Mouse (Mus musculus) forebrain, embryonic 16.5 days (tissue): ENCODE results near the gene Agmat. TPM values are rescaled to one million over a fixed set of nuclear protein-coding genes. Genes with fewer than 3 reads are reported as not detected.

Experiments used
- ATAC-seq: fragments of 200-750 bp; cut with Nextera tagmentation; 2 replicates; pipeline ENCODE4 v1.8.0; 2017; ENCODE audit warnings: mild to moderate bottlenecking, moderate library complexity
- H3K27ac ChIP-seq: fragments of 300-500 bp; sonication (generic); 2 replicates; pipeline ENCODE4 v1.5.1; 2014; ENCODE audit warnings: low read length, control low read depth
- H3K27me3 ChIP-seq: fragments of 300-500 bp; sonication (generic); replicated peaks from 2 replicates; pipeline ENCODE4 v1.6.1; 2014; ENCODE audit warnings: low read length; ENCODE audit not compliant: control insufficient read depth, insufficient read depth
- H3K36me3 ChIP-seq: fragments of 300-500 bp; sonication (generic); 2 replicates; pipeline ENCODE4 v1.6.1; 2014; ENCODE audit not compliant: control insufficient read depth, insufficient read depth
- H3K4me1 ChIP-seq: fragments of 300-500 bp; sonication (generic); replicated peaks from 2 replicates; pipeline ENCODE4 v1.6.1; 2014; ENCODE audit warnings: low read length; ENCODE audit not compliant: control insufficient read depth, insufficient read depth
- H3K4me2 ChIP-seq: fragments of 300-500 bp; sonication (generic); 2 replicates; pipeline ENCODE4 v1.6.1; 2014; ENCODE audit warnings: mild to moderate bottlenecking, low read length, control low read depth
- H3K4me3 ChIP-seq: fragments of 300-500 bp; sonication (generic); replicated peaks from 2 replicates; pipeline ENCODE4 v1.5.1; 2014; ENCODE audit warnings: mild to moderate bottlenecking, low read length, control low read depth
- H3K9ac ChIP-seq: fragments of 300-500 bp; sonication (generic); replicated peaks from 2 replicates; pipeline ENCODE4 v1.6.1; 2014; ENCODE audit warnings: low read depth, low read length, control low read depth
- H3K9me3 ChIP-seq: fragments of 300-500 bp; sonication (generic); 2 replicates; pipeline ENCODE4 v1.6.1; 2016; ENCODE audit warnings: low read length; ENCODE audit not compliant: control insufficient read depth
- WGBS: fragments of 180-500 bp; shearing (Covaris S2); extraction: QIAGEN DNeasy Blood & Tissue Kit; methylation state at CpG from one replicate; pipeline ENCODE4 v1.1.7; 2014; 5-methylcytosine and 5-hydroxymethylcytosine counted together
- polyA plus RNA-seq: library from polyadenylated mRNA; unstranded; fragments of >200 nt; fragmentation: Nextera tagmentation; extraction: Ambion mirVana; gene quantifications from 2 replicates; pipeline ENCODE4 v1.2.1, GENCODE M21; 2015

Agmat gene
- polyA plus RNA-seq: not detected in 2 replicates

- H3K36me3 ChIP-seq: no peaks in the 10 kb centered on the region
- no peaks in the 10 kb centered on the region for H3K9me3 ChIP-seq
- no peak within 1 kb of the TSS for H3K4me3 ChIP-seq
- no peak within 1 kb of the TSS for H3K4me2 ChIP-seq
- no peaks in the 10 kb centered on the region for H3K4me1 ChIP-seq
- WGBS: 22% methylated on average over 25 of the region's 25 CpGs
- no peaks in the 10 kb centered on the region for H3K27me3 ChIP-seq
- no peak within 1 kb of the TSS for H3K27ac ChIP-seq
- H3K9ac ChIP-seq: no peak within 1 kb of the TSS
- no peak for ATAC-seq
Observed at GRCm38 (mm10) chr4:141746578-141747346, at the start of gene Agmat. Gene Agmat, plus strand, starts transcription at chr4:141746672.

- ATAC-seq: no peak
- H3K27me3 ChIP-seq: no peaks in the 10 kb centered on the region
- H3K4me3 ChIP-seq: no peak overlapping the region
- peak overlapping the region; percentile 3 for H3K27ac ChIP-seq
- H3K9ac ChIP-seq: no peak overlapping the region
- no peaks in the 10 kb centered on the region for H3K9me3 ChIP-seq
- no peaks in the 10 kb centered on the region for H3K4me1 ChIP-seq
- H3K4me2 ChIP-seq: no peak overlapping the region
- WGBS: 71% methylated on average over 2 of the region's 2 CpGs
- peaks cover 6% of the 10 kb centered on the region for H3K36me3 ChIP-seq
Observed at GRCm38 (mm10) chr4:141704625-141705024, 41.8 kb upstream of the Agmat start.

- Histone ChIP-seq H3K4me2 (no peak overlapping the region), H3K36me3 (peaks cover 8% of the 10 kb centered on the region), H3K27ac (peak overlapping the region; percentile 3), H3K4me1 (no peaks in the 10 kb centered on the region), H3K4me3 (no peak overlapping the region), H3K27me3 (no peaks in the 10 kb centered on the region), H3K9ac (no peak overlapping the region), H3K9me3 (no peaks in the 10 kb centered on the region)
- ATAC-seq: peak; percentile 93
- 65% methylated on average over 4 of the region's 4 CpGs for WGBS
Observed at GRCm38 (mm10) chr4:141705331-141705730, 41.1 kb upstream of the Agmat start.

- no peak for ATAC-seq
Observed at GRCm38 (mm10) chr4:141708005-141708404, 38.5 kb upstream of the Agmat start.

GRCm38 (mm10) chr4:141708971-141709370 is 37.5 kb upstream of the Agmat start:
- Histone ChIP-seq H3K9ac (no peak overlapping the region), H3K4me3 (no peak overlapping the region), H3K27me3 (no peaks in the 10 kb centered on the region), H3K27ac (no peak overlapping the region), H3K4me1 (no peaks in the 10 kb centered on the region), H3K36me3 (peaks cover 3% of the 10 kb centered on the region), H3K9me3 (no peaks in the 10 kb centered on the region), H3K4me2 (no peak overlapping the region)
- no peak for ATAC-seq
- WGBS: 97% methylated on average over 2 of the region's 2 CpGs

More at GRCm38 (mm10) chr4:141708005-141708404, 38.5 kb upstream of the Agmat start:
- Histone ChIP-seq H3K4me3 (no peak overlapping the region), H3K27me3 (no peaks in the 10 kb centered on the region), H3K36me3 (peaks cover 8% of the 10 kb centered on the region), H3K9me3 (no peaks in the 10 kb centered on the region), H3K9ac (no peak overlapping the region), H3K4me1 (no peaks in the 10 kb centered on the region), H3K4me2 (no peak overlapping the region), H3K27ac (no peak overlapping the region)
- WGBS: 92% methylated on average over 7 of the region's 7 CpGs

- Histone ChIP-seq H3K9ac (no peak overlapping the region), H3K4me3 (no peak overlapping the region), H3K4me1 (no peaks in the 10 kb centered on the region), H3K36me3 (peaks cover 3% of the 10 kb centered on the region), H3K27ac (no peak overlapping the region), H3K9me3 (no peaks in the 10 kb centered on the region), H3K4me2 (no peak overlapping the region), H3K27me3 (no peaks in the 10 kb centered on the region)
- ATAC-seq: no peak
- 93% methylated on average over 1 of the region's 1 CpGs for WGBS
Observed at GRCm38 (mm10) chr4:141711250-141711649, 35.2 kb upstream of the Agmat start.

- WGBS: 95% methylated on average over 5 of the region's 5 CpGs
- H3K9me3 ChIP-seq: no peaks in the 10 kb centered on the region
- peaks cover 3% of the 10 kb centered on the region for H3K36me3 ChIP-seq
- H3K27me3 ChIP-seq: no peaks in the 10 kb centered on the region
- no peak overlapping the region for H3K27ac ChIP-seq
- no peak overlapping the region for H3K4me3 ChIP-seq
- H3K4me2 ChIP-seq: no peak overlapping the region
- ATAC-seq: no peak
- no peak overlapping the region for H3K9ac ChIP-seq
- H3K4me1 ChIP-seq: no peaks in the 10 kb centered on the region
Observed at GRCm38 (mm10) chr4:141713598-141714142, 32.8 kb upstream of the Agmat start.

- ATAC-seq: no peak
- H3K4me2 ChIP-seq: no peak overlapping the region
- H3K9ac ChIP-seq: no peak overlapping the region
- H3K4me1 ChIP-seq: no peaks in the 10 kb centered on the region; the same call in 1 of the 2 replicates
- no peaks in the 10 kb centered on the region for H3K9me3 ChIP-seq
- H3K36me3 ChIP-seq: no peaks in the 10 kb centered on the region
- 83% methylated on average over 2 of the region's 2 CpGs for WGBS
- H3K27me3 ChIP-seq: no peaks in the 10 kb centered on the region
- H3K4me3 ChIP-seq: no peak overlapping the region
- H3K27ac ChIP-seq: no peak overlapping the region
Observed at GRCm38 (mm10) chr4:141715027-141715426, 31.4 kb upstream of the Agmat start.

GRCm38 (mm10) chr4:141717633-141718032 is 28.8 kb upstream of the Agmat start:
- no peak overlapping the region for H3K27ac ChIP-seq
- H3K9ac ChIP-seq: no peak overlapping the region
- peaks cover 16% of the 10 kb centered on the region for H3K4me1 ChIP-seq
- H3K27me3 ChIP-seq: no peaks in the 10 kb centered on the region
- H3K4me3 ChIP-seq: no peak overlapping the region
- ATAC-seq: no peak
- no peak overlapping the region for H3K4me2 ChIP-seq
- WGBS: 84% methylated on average over 4 of the region's 4 CpGs
- H3K9me3 ChIP-seq: no peaks in the 10 kb centered on the region
- H3K36me3 ChIP-seq: no peaks in the 10 kb centered on the region
